Mouse (Mus musculus): ENCODE results near the gene Fut1. TPM values are rescaled to one million over a fixed set of nuclear protein-coding genes. Genes with fewer than 3 reads are reported as not detected.

Gene Fut1
- total RNA-seq, 2 experiments from 2014 or later = not detected

GRCm38 (mm10) chr7:45598960-45599879, 17.9 kb upstream of the Fut1 start:
- DNase-seq (ENCODE audit: extremely low spot score in 1 of 2, low spot score in 1 of 2) = no peak

- no peak for DNase-seq (ENCODE audit: extremely low spot score in 1 of 2, low spot score in 1 of 2)
Observed at GRCm38 (mm10) chr7:45605704-45606289, 11.3 kb upstream of the Fut1 start.

- no peak for DNase-seq (ENCODE audit: extremely low spot score in 1 of 2, low spot score in 1 of 2)
Observed at GRCm38 (mm10) chr7:45609511-45609910, 7.6 kb upstream of the Fut1 start.

GRCm38 (mm10) chr7:45616277-45616676, 812 bp upstream of the Fut1 start:
- no peak for DNase-seq (ENCODE audit: extremely low spot score in 1 of 2, low spot score in 1 of 2)

- no peak for DNase-seq (ENCODE audit: extremely low spot score in 1 of 2, low spot score in 1 of 2)
Observed at GRCm38 (mm10) chr7:45618316-45618715, 1.2 kb downstream of the Fut1 start.

- no peak for DNase-seq (ENCODE audit: extremely low spot score in 1 of 2, low spot score in 1 of 2)
Observed at GRCm38 (mm10) chr7:45619592-45619991, 2.5 kb downstream of the Fut1 start.

GRCm38 (mm10) chr7:45621443-45621842, 4.4 kb downstream of the Fut1 start, which contains the start of gene Izumo1:
Izumo1 (plus strand) TSS chr7:45621811.
- no peak for DNase-seq (ENCODE audit: extremely low spot score in 1 of 2, low spot score in 1 of 2)

GRCm38 (mm10) chr7:45623507-45623906, 6.4 kb downstream of the Fut1 start:
- DNase-seq (ENCODE audit: extremely low spot score in 1 of 2, low spot score in 1 of 2) = no peak

GRCm38 (mm10) chr7:45624718-45625117, 7.6 kb downstream of the Fut1 start:
- no peak for DNase-seq (ENCODE audit: extremely low spot score in 1 of 2, low spot score in 1 of 2)

- DNase-seq (ENCODE audit: extremely low spot score in 1 of 2, low spot score in 1 of 2) = no peak
Observed at GRCm38 (mm10) chr7:45625481-45625880, 8.4 kb downstream of the Fut1 start.

GRCm38 (mm10) chr7:45626571-45627076, 9.5 kb downstream of the Fut1 start:
- DNase-seq (ENCODE audit: extremely low spot score in 1 of 2, low spot score in 1 of 2) = no peak

GRCm38 (mm10) chr7:45627261-45627660, 10.2 kb downstream of the Fut1 start, which contains the start of gene Rasip1:
Rasip1 (plus strand) TSS chr7:45627488.
- DNase-seq (ENCODE audit: extremely low spot score in 1 of 2, low spot score in 1 of 2) = no peak

- peak; percentile 73 to 86 for DNase-seq (ENCODE audit: extremely low spot score in 1 of 2, low spot score in 1 of 2)
Observed at GRCm38 (mm10) chr7:45628364-45629294, 11.5 kb downstream of the Fut1 start.

GRCm38 (mm10) chr7:45630064-45630907, 13.2 kb downstream of the Fut1 start:
- no peak for DNase-seq (ENCODE audit: extremely low spot score in 1 of 2, low spot score in 1 of 2)

GRCm38 (mm10) chr7:45632499-45632898, 15.4 kb downstream of the Fut1 start:
- DNase-seq (ENCODE audit: extremely low spot score in 1 of 2, low spot score in 1 of 2) = peak in 1 of 2 experiments; percentile 27

GRCm38 (mm10) chr7:45634946-45635681, 18.0 kb downstream of the Fut1 start:
- no peak for DNase-seq (ENCODE audit: extremely low spot score in 1 of 2, low spot score in 1 of 2)

GRCm38 (mm10) chr7:45635711-45636688, 18.9 kb downstream of the Fut1 start:
- no peak for DNase-seq (ENCODE audit: extremely low spot score in 1 of 2, low spot score in 1 of 2)

GRCm38 (mm10) chr7:45637710-45638109, 20.6 kb downstream of the Fut1 start:
- DNase-seq (ENCODE audit: extremely low spot score in 1 of 2, low spot score in 1 of 2) = no peak

Measured in layer of hippocampus, postnatal 25 days (tissue).